Mouse (Mus musculus): ENCODE results near the gene Enox1. TPM values are rescaled to one million over a fixed set of nuclear protein-coding genes. Genes with fewer than 3 reads are reported as not detected.

Gene Enox1
- polyA plus RNA-seq, 1 experiment = 0.06 TPM

GRCm38 (mm10) chr14:77484951-77485447 lies 328.4 kb downstream of the Enox1 start:
- Histone ChIP-seq H3K4me1 (ENCODE audit: control insufficient read depth, insufficient read depth, insufficient read length) (no peaks in the 10 kb centered on the region), H3K4me3 (ENCODE audit: extremely low read depth, insufficient read depth, insufficient read length) (no peak overlapping the region), H3K36me3 (ENCODE audit: control insufficient read depth, insufficient read depth, low read length) (no peaks in the 10 kb centered on the region), H3K27me3 (ENCODE audit: control insufficient read depth, insufficient read depth, low read length) (no peaks in the 10 kb centered on the region), H3K27ac (ENCODE audit: insufficient read depth, low read length) (no peak overlapping the region)
- no peak for DNase-seq (ENCODE audit: low read depth in 1 of 2, low spot score in 2 of 2)
- TF ChIP-seq CTCF (IDR thresholded peaks at IDR 0.05; ENCODE audit: extremely low read depth, insufficient read depth, insufficient read length, insufficient replicate concordance) = no peak
- no peak for TF ChIP-seq POLR2A (IDR thresholded peaks at IDR 0.05; ENCODE audit: low read depth, low read length)
- 90% methylated on average over 8 of the region's 8 CpGs for WGBS

- TF ChIP-seq POLR2A (IDR thresholded peaks at IDR 0.05; ENCODE audit: low read depth, low read length) (no peak), CTCF (IDR thresholded peaks at IDR 0.05; ENCODE audit: extremely low read depth, insufficient read depth, insufficient read length, insufficient replicate concordance) (no peak)
- no peak for DNase-seq (ENCODE audit: low read depth in 1 of 2, low spot score in 2 of 2)
Measured at GRCm38 (mm10) chr14:77490699-77491098, 334.1 kb downstream of the Enox1 start.

GRCm38 (mm10) chr14:77491731-77492130 lies 335.2 kb downstream of the Enox1 start:
- TF ChIP-seq CTCF (IDR thresholded peaks at IDR 0.05; ENCODE audit: extremely low read depth, insufficient read depth, insufficient read length, insufficient replicate concordance) = no peak
- no peak for TF ChIP-seq POLR2A (IDR thresholded peaks at IDR 0.05; ENCODE audit: low read depth, low read length)
- Histone ChIP-seq H3K4me1 (ENCODE audit: control insufficient read depth, insufficient read depth, insufficient read length) (no peaks in the 10 kb centered on the region), H3K4me3 (ENCODE audit: extremely low read depth, insufficient read depth, insufficient read length) (no peak overlapping the region), H3K36me3 (ENCODE audit: control insufficient read depth, insufficient read depth, low read length) (no peaks in the 10 kb centered on the region), H3K27me3 (ENCODE audit: control insufficient read depth, insufficient read depth, low read length) (no peaks in the 10 kb centered on the region), H3K27ac (ENCODE audit: insufficient read depth, low read length) (no peak overlapping the region)
- DNase-seq (ENCODE audit: low read depth in 1 of 2, low spot score in 2 of 2) = no peak
- 80% methylated on average over 2 of the region's 2 CpGs for WGBS

More at GRCm38 (mm10) chr14:77490699-77491098, 334.1 kb downstream of the Enox1 start:
- no peaks in the 10 kb centered on the region for H3K27me3 ChIP-seq (ENCODE audit: control insufficient read depth, insufficient read depth, low read length)
- no peaks in the 10 kb centered on the region for H3K36me3 ChIP-seq (ENCODE audit: control insufficient read depth, insufficient read depth, low read length)
- H3K4me1 ChIP-seq (ENCODE audit: control insufficient read depth, insufficient read depth, insufficient read length) = no peaks in the 10 kb centered on the region
- H3K27ac ChIP-seq (ENCODE audit: insufficient read depth, low read length) = no peak overlapping the region
- WGBS = 93% methylated on average over 6 of the region's 6 CpGs
- H3K4me3 ChIP-seq (ENCODE audit: extremely low read depth, insufficient read depth, insufficient read length) = no peak overlapping the region

GRCm38 (mm10) chr14:77499996-77500581 lies 343.5 kb downstream of the Enox1 start:
- H3K4me1 ChIP-seq (ENCODE audit: control insufficient read depth, insufficient read depth, insufficient read length) = no peaks in the 10 kb centered on the region
- no peak overlapping the region for H3K4me3 ChIP-seq (ENCODE audit: extremely low read depth, insufficient read depth, insufficient read length)
- 71% methylated on average over 6 of the region's 6 CpGs for WGBS
- TF ChIP-seq CTCF (IDR thresholded peaks at IDR 0.05; ENCODE audit: extremely low read depth, insufficient read depth, insufficient read length, insufficient replicate concordance) (no peak), POLR2A (IDR thresholded peaks at IDR 0.05; ENCODE audit: low read depth, low read length) (no peak)
- no peaks in the 10 kb centered on the region for H3K36me3 ChIP-seq (ENCODE audit: control insufficient read depth, insufficient read depth, low read length)
- H3K27ac ChIP-seq (ENCODE audit: insufficient read depth, low read length) = no peak overlapping the region
- no peaks in the 10 kb centered on the region for H3K27me3 ChIP-seq (ENCODE audit: control insufficient read depth, insufficient read depth, low read length)
- DNase-seq (ENCODE audit: low read depth in 1 of 2, low spot score in 2 of 2) = no peak

- no peak overlapping the region for H3K27ac ChIP-seq (ENCODE audit: insufficient read depth, low read length)
- TF ChIP-seq POLR2A (IDR thresholded peaks at IDR 0.05; ENCODE audit: low read depth, low read length) (no peak), CTCF (IDR thresholded peaks at IDR 0.05; ENCODE audit: extremely low read depth, insufficient read depth, insufficient read length, insufficient replicate concordance) (no peak)
- H3K4me3 ChIP-seq (ENCODE audit: extremely low read depth, insufficient read depth, insufficient read length) = no peak overlapping the region
- no peaks in the 10 kb centered on the region for H3K4me1 ChIP-seq (ENCODE audit: control insufficient read depth, insufficient read depth, insufficient read length)
- DNase-seq (ENCODE audit: low read depth in 1 of 2, low spot score in 2 of 2) = no peak
- WGBS = 80% methylated on average over 12 of the region's 12 CpGs
- H3K27me3 ChIP-seq (ENCODE audit: control insufficient read depth, insufficient read depth, low read length) = no peaks in the 10 kb centered on the region
- no peaks in the 10 kb centered on the region for H3K36me3 ChIP-seq (ENCODE audit: control insufficient read depth, insufficient read depth, low read length)
Measured at GRCm38 (mm10) chr14:77504458-77505135, 348.0 kb downstream of the Enox1 start.

GRCm38 (mm10) chr14:77506341-77506740 lies 349.8 kb downstream of the Enox1 start:
- DNase-seq (ENCODE audit: low read depth in 1 of 2, low spot score in 2 of 2) = no peak
- Histone ChIP-seq H3K27ac (ENCODE audit: insufficient read depth, low read length) (no peak overlapping the region), H3K4me1 (ENCODE audit: control insufficient read depth, insufficient read depth, insufficient read length) (no peaks in the 10 kb centered on the region), H3K27me3 (ENCODE audit: control insufficient read depth, insufficient read depth, low read length) (no peaks in the 10 kb centered on the region), H3K36me3 (ENCODE audit: control insufficient read depth, insufficient read depth, low read length) (no peaks in the 10 kb centered on the region), H3K4me3 (ENCODE audit: extremely low read depth, insufficient read depth, insufficient read length) (no peak overlapping the region)
- 74% methylated on average over 9 of the region's 9 CpGs for WGBS
- no peak for TF ChIP-seq POLR2A (IDR thresholded peaks at IDR 0.05; ENCODE audit: low read depth, low read length)
- no peak for TF ChIP-seq CTCF (IDR thresholded peaks at IDR 0.05; ENCODE audit: extremely low read depth, insufficient read depth, insufficient read length, insufficient replicate concordance)

- H3K27me3 ChIP-seq (ENCODE audit: control insufficient read depth, insufficient read depth, low read length) = no peaks in the 10 kb centered on the region
- no peak for DNase-seq (ENCODE audit: low read depth in 1 of 2, low spot score in 2 of 2)
- no peak overlapping the region for H3K4me3 ChIP-seq (ENCODE audit: extremely low read depth, insufficient read depth, insufficient read length)
- WGBS = 89% methylated on average over 12 of the region's 12 CpGs
- TF ChIP-seq POLR2A (IDR thresholded peaks at IDR 0.05; ENCODE audit: low read depth, low read length) (no peak), CTCF (IDR thresholded peaks at IDR 0.05; ENCODE audit: extremely low read depth, insufficient read depth, insufficient read length, insufficient replicate concordance) (no peak)
- H3K36me3 ChIP-seq (ENCODE audit: control insufficient read depth, insufficient read depth, low read length) = no peaks in the 10 kb centered on the region
- no peaks in the 10 kb centered on the region for H3K4me1 ChIP-seq (ENCODE audit: control insufficient read depth, insufficient read depth, insufficient read length)
- no peak overlapping the region for H3K27ac ChIP-seq (ENCODE audit: insufficient read depth, low read length)
Measured at GRCm38 (mm10) chr14:77508036-77508435, 351.5 kb downstream of the Enox1 start.

All from spleen, adult 2 months (tissue).